Mouse (Mus musculus): Measurements from ENCODE around the gene Pard6a.
A peak's percentile ranks its signal among the peaks of the same experiment; 100 is the strongest.

Gene Pard6a

GRCm38 (mm10) chr8:105700966-105701824 lies at the start of gene Pard6a, which contains the start of gene Acd:
Pard6a (plus strand) TSS chr8:105701148.
Acd (minus strand) TSS chr8:105701102.
- DNase-seq = peak; percentile 97

GRCm38 (mm10) chr8:105657641-105658040 lies 43.3 kb upstream of the Pard6a start:
- no peak for DNase-seq

- peak; percentile 25 for DNase-seq
Measured at GRCm38 (mm10) chr8:105661167-105661566, 39.8 kb upstream of the Pard6a start.

GRCm38 (mm10) chr8:105677891-105678290 lies 23.1 kb upstream of the Pard6a start:
- DNase-seq = no peak

- no peak for DNase-seq
Measured at GRCm38 (mm10) chr8:105685325-105685724, 15.6 kb upstream of the Pard6a start.

- DNase-seq = peak; percentile 81
Measured at GRCm38 (mm10) chr8:105685796-105686308, 15.1 kb upstream of the Pard6a start, which contains the start of gene Carmil2. Carmil2 (plus strand) TSS chr8:105686274.

GRCm38 (mm10) chr8:105686551-105686950 lies 14.4 kb upstream of the Pard6a start:
- DNase-seq = no peak

- no peak for DNase-seq
Measured at GRCm38 (mm10) chr8:105687512-105687911, 13.4 kb upstream of the Pard6a start.

GRCm38 (mm10) chr8:105688242-105688752 lies 12.7 kb upstream of the Pard6a start:
- no peak for DNase-seq

GRCm38 (mm10) chr8:105689256-105689982 lies 11.5 kb upstream of the Pard6a start:
- no peak for DNase-seq

GRCm38 (mm10) chr8:105689983-105690360 lies 11.0 kb upstream of the Pard6a start:
- no peak for DNase-seq

- DNase-seq = no peak
Measured at GRCm38 (mm10) chr8:105690978-105691377, 10.0 kb upstream of the Pard6a start.

GRCm38 (mm10) chr8:105692449-105693182 lies 8.3 kb upstream of the Pard6a start:
- no peak for DNase-seq

- DNase-seq = peak; percentile 88
Measured at GRCm38 (mm10) chr8:105693648-105694047, 7.3 kb upstream of the Pard6a start.

GRCm38 (mm10) chr8:105694051-105694799 lies 6.7 kb upstream of the Pard6a start:
- peak; percentile 49 for DNase-seq

GRCm38 (mm10) chr8:105695080-105695780 lies 5.7 kb upstream of the Pard6a start:
- no peak for DNase-seq

- no peak for DNase-seq
Measured at GRCm38 (mm10) chr8:105697196-105697780, 3.7 kb upstream of the Pard6a start.

- DNase-seq = no peak
Measured at GRCm38 (mm10) chr8:105698734-105699133, 2.2 kb upstream of the Pard6a start.

GRCm38 (mm10) chr8:105699488-105700215 lies 1.3 kb upstream of the Pard6a start:
- no peak for DNase-seq

- peak; percentile 71 for DNase-seq
Measured at GRCm38 (mm10) chr8:105700566-105700965, 382 bp upstream of the Pard6a start.

Data from kidney, postnatal 10 days (tissue).